Mouse (Mus musculus): Measurements from ENCODE around the gene Fbxo21. TPM values are rescaled to one million over a fixed set of nuclear protein-coding genes. Genes with fewer than 3 reads are reported as not detected.

Gene Fbxo21
- polyA plus RNA-seq, 1 experiment from 2014 or later = 67.3 TPM

- H3K9ac ChIP-seq = no peak overlapping the region
- H3K36me3 ChIP-seq = no peaks in the 10 kb centered on the region
- H3K27me3 ChIP-seq (replicated peaks) = no peaks in the 10 kb centered on the region
- no peaks in the 10 kb centered on the region for H3K9me3 ChIP-seq (replicated peaks)
- no peak for ATAC-seq (ENCODE audit: insufficient number of reproducible peaks, low FRiP score)
- H3K4me1 ChIP-seq (replicated peaks) = 0 out of 2 replicates have a peak, but pooled peaks cover 7% of the 10 kb centered on the region
- no peak overlapping the region for H3K27ac ChIP-seq (ENCODE audit: poor library complexity, severe bottlenecking)
- 80% methylated on average over 6 of the region's 6 CpGs for WGBS
- H3K4me3 ChIP-seq = no peak overlapping the region
- no peak overlapping the region for H3K4me2 ChIP-seq
Measured at GRCm38 (mm10) chr5:118044907-118045306, 68.4 kb downstream of the Fbxo21 start.

- Histone ChIP-seq H3K9ac (no peak overlapping the region), H3K27me3 (replicated peaks) (no peaks in the 10 kb centered on the region), H3K36me3 (no peaks in the 10 kb centered on the region), H3K27ac (ENCODE audit: poor library complexity, severe bottlenecking) (no peak overlapping the region), H3K4me2 (no peak overlapping the region), H3K4me1 (replicated peaks) (0 out of 2 replicates have a peak, but pooled peaks cover 7% of the 10 kb centered on the region), H3K4me3 (no peak overlapping the region), H3K9me3 (replicated peaks) (no peaks in the 10 kb centered on the region)
- 86% methylated on average over 9 of the region's 9 CpGs for WGBS
- ATAC-seq (ENCODE audit: insufficient number of reproducible peaks, low FRiP score) = no peak
Measured at GRCm38 (mm10) chr5:118045385-118045784, 68.9 kb downstream of the Fbxo21 start.

DNA sequence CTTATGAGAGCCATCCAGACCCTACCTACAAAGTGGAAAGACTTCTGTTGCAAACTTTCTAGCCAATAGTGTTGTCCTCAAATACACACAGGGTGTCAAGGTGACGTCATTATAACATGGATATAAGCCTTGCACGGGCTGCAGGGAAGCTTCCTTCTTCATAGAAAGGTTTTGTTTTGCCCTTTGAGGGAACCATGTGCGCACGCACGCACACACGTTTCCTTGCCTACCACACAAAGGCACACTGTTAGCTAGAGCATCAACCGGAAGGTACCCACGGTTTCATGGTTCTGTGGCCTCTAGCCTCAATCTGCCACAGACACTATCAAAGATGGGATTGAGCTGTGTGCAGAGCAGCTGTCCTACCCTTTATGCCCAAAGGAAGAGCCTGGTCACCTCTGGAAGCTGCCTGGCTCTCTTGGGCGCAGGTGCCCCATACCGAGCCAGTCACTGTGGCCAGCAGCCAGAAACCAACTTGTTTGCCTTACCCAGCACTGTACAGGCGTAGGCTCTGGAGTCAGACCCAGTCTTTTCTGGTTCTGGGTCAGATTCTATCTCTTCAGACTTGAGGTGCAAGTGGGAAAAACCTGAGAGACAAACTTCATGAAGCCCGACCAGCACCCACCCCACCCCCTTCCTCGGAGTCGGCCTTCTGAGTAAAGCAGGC is 70.7 kb downstream of the Fbxo21 start:
- Histone ChIP-seq H3K4me3 (no peak overlapping the region), H3K27me3 (replicated peaks) (no peaks in the 10 kb centered on the region), H3K9ac (no peak overlapping the region), H3K36me3 (no peaks in the 10 kb centered on the region), H3K27ac (ENCODE audit: poor library complexity, severe bottlenecking) (no peak overlapping the region), H3K4me1 (replicated peaks) (0 out of 2 replicates have a peak, but pooled peaks cover 9% of the 10 kb centered on the region), H3K9me3 (replicated peaks) (no peaks in the 10 kb centered on the region), H3K4me2 (no peak overlapping the region)
- ATAC-seq (ENCODE audit: insufficient number of reproducible peaks, low FRiP score) = no peak
- 86% methylated on average over 14 of the region's 14 CpGs for WGBS

DNA sequence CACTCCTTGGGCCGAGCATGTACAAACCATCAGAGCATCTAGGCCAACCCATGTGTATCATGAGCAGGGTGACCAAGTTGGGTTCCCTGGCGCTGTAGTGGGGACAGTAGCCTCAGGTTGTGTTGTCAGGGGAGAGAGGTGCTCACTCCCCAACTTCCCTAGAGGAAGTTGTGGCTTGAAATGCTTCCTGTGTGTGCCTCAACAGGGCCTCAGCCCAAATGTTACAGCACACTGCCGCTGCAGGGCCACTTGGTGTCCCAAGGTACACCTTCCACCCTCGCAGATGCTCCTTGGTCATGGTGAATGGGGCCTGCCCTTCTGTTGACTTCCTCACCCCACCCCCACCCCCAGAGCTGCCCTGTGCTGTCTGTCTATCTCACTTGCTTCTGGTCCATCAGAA is 71.9 kb downstream of the Fbxo21 start:
- Histone ChIP-seq H3K4me2 (no peak overlapping the region), H3K36me3 (no peaks in the 10 kb centered on the region), H3K9me3 (replicated peaks) (0 out of 2 replicates have a peak, but pooled peaks cover 4% of the 10 kb centered on the region), H3K27me3 (replicated peaks) (no peaks in the 10 kb centered on the region), H3K27ac (ENCODE audit: poor library complexity, severe bottlenecking) (no peak overlapping the region), H3K4me1 (replicated peaks) (0 out of 2 replicates have a peak, but pooled peaks cover 9% of the 10 kb centered on the region), H3K4me3 (no peak overlapping the region), H3K9ac (no peak overlapping the region)
- no peak for ATAC-seq (ENCODE audit: insufficient number of reproducible peaks, low FRiP score)
- WGBS = 72% methylated on average over 4 of the region's 4 CpGs

- no peak overlapping the region for H3K4me3 ChIP-seq
- WGBS = 69% methylated on average over 5 of the region's 5 CpGs
- 0 out of 2 replicates have a peak, but pooled peaks cover 9% of the 10 kb centered on the region for H3K4me1 ChIP-seq (replicated peaks)
- ATAC-seq (ENCODE audit: insufficient number of reproducible peaks, low FRiP score) = no peak
- H3K9ac ChIP-seq = no peak overlapping the region
- H3K27ac ChIP-seq (ENCODE audit: poor library complexity, severe bottlenecking) = no peak overlapping the region
- no peaks in the 10 kb centered on the region for H3K36me3 ChIP-seq
- H3K4me2 ChIP-seq = no peak overlapping the region
- H3K9me3 ChIP-seq (replicated peaks) = 0 out of 2 replicates have a peak, but pooled peaks cover 4% of the 10 kb centered on the region
- H3K27me3 ChIP-seq (replicated peaks) = no peaks in the 10 kb centered on the region
Measured at GRCm38 (mm10) chr5:118048928-118049327, 72.4 kb downstream of the Fbxo21 start.

DNA sequence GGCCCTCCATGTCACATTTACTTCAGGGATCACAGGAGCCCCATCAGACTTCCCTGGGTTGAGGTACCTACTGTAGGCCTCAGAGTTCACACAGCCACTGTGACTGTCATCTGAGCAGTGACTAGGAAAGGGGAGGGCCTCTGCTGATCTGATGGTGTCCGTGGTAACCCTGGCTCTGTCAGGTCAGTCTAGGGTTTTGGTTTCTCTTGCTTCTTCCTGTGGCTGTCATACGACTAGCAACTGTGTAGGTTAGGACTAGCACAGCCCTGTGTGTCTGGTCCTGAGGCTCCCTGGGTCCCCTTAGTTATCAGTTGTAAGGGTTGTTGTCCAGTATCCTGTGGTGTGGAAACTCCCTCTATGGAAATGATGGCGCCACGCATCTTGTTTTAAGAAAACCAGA is 74.2 kb downstream of the Fbxo21 start:
- Histone ChIP-seq H3K27me3 (replicated peaks) (no peaks in the 10 kb centered on the region), H3K4me2 (no peak overlapping the region), H3K9ac (no peak overlapping the region), H3K4me1 (replicated peaks) (peaks cover 19% of the 10 kb centered on the region), H3K9me3 (replicated peaks) (0 out of 2 replicates have a peak, but pooled peaks cover 4% of the 10 kb centered on the region), H3K4me3 (no peak overlapping the region), H3K27ac (ENCODE audit: poor library complexity, severe bottlenecking) (no peak overlapping the region), H3K36me3 (no peaks in the 10 kb centered on the region)
- no peak for ATAC-seq (ENCODE audit: insufficient number of reproducible peaks, low FRiP score)
- 59% methylated on average over 4 of the region's 4 CpGs for WGBS

DNA sequence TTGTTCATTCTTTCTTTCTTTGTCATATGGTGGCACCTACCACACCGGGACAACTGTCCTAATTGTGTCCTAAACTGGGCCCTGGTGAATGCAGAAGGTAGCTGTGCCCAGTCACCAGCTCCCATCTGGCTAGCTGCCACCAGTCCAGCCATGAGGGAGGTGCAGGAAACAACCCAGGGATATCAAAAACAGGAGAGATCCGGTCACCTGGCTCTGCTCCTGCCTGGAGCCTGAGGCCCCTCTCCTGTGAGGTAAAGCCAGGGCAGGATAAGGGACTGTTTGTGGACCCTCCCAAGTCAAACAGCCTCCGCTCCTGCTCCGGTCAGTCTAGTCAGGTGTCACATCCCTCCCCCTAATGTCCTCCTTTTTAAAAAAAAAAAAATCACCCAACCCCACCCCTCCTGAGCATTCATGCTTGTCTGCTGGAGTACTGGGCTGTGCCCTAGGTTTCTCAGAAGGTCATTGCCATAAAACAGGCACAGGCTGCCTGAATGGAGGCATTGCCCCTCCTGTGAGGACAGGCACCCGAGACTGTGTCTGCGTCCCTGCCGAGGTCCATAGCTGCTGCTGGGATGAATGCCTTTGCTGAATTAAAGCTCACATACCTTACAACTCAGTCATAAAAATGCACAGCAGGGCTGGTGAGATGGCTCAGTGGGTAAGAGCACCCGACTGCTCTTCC is 75.6 kb downstream of the Fbxo21 start:
- WGBS = 67% methylated on average over 8 of the region's 8 CpGs
- peaks cover 28% of the 10 kb centered on the region for H3K4me1 ChIP-seq (replicated peaks)
- no peaks in the 10 kb centered on the region for H3K36me3 ChIP-seq
- no peak overlapping the region for H3K9ac ChIP-seq
- H3K4me2 ChIP-seq = no peak overlapping the region
- H3K27me3 ChIP-seq (replicated peaks) = no peaks in the 10 kb centered on the region
- H3K4me3 ChIP-seq = no peak overlapping the region
- ATAC-seq (ENCODE audit: insufficient number of reproducible peaks, low FRiP score) = no peak
- H3K27ac ChIP-seq (ENCODE audit: poor library complexity, severe bottlenecking) = no peak overlapping the region
- 0 out of 2 replicates have a peak, but pooled peaks cover 4% of the 10 kb centered on the region for H3K9me3 ChIP-seq (replicated peaks)

DNA sequence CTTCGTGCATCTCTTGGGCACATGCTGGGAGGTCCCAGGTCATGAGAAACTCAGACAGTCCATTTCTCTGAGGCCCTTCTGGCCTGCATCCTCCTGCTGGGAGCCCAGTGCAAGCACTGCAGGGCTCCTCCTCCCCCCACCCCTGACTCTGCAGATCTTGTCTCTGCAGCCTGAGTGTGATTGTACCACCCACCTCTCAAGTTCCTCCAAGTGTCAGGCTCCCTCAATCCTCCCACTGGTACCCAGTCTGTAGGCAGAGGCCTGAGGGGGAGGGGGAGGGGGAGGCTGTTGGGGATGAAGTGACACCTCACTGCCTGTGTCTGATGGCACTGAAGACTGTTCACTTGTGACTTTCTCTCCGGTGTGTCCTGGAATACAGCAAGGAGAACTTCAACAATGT is 76.7 kb downstream of the Fbxo21 start:
- no peak overlapping the region for H3K4me3 ChIP-seq
- peaks cover 38% of the 10 kb centered on the region for H3K4me1 ChIP-seq (replicated peaks)
- 87% methylated on average over 2 of the region's 2 CpGs for WGBS
- H3K4me2 ChIP-seq = no peak overlapping the region
- H3K36me3 ChIP-seq = no peaks in the 10 kb centered on the region
- no peak for ATAC-seq (ENCODE audit: insufficient number of reproducible peaks, low FRiP score)
- H3K27me3 ChIP-seq (replicated peaks) = no peaks in the 10 kb centered on the region
- no peak overlapping the region for H3K27ac ChIP-seq (ENCODE audit: poor library complexity, severe bottlenecking)
- H3K9me3 ChIP-seq (replicated peaks) = 0 out of 2 replicates have a peak, but pooled peaks cover 4% of the 10 kb centered on the region
- H3K9ac ChIP-seq = no peak overlapping the region

DNA sequence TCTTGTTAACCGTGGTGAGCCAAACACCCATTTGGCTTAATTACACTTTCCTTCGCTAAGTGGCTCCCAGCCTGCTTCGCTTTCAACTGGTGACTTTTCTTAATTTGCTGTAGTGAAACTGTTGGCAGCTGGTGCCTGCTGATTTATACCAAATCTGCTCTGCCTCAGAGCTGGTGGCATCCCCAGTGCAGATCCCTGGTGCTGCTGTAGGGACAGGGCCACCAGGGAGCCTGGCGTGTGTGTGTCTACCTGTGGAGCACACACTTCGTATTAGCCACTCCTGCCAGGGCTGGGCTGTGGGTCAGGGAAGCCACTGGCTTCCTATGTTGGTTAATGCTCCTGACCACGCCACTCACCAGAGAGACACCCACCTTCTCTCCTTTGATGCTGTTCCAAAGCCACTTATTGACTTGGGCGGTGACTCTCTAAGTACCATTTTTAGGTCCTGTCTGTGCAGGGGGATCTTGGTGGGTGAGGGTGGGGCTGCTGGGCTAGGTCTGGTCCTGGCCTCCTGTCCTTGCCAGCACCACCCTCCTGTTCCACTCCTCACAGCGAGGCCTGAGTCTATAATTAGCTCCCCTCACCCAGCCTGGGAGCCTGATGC is 81.1 kb downstream of the Fbxo21 start:
- WGBS = 34% methylated on average over 8 of the region's 8 CpGs
- H3K27ac ChIP-seq (ENCODE audit: poor library complexity, severe bottlenecking) = peak overlapping the region; percentile 74
- H3K4me2 ChIP-seq = 0 out of 2 replicates have a peak overlapping the region, but pooled peaks have one; percentile 2
- H3K9ac ChIP-seq = no peak overlapping the region
- H3K4me1 ChIP-seq (replicated peaks) = peaks cover 42% of the 10 kb centered on the region
- no peak overlapping the region for H3K4me3 ChIP-seq
- no peaks in the 10 kb centered on the region for H3K27me3 ChIP-seq (replicated peaks)
- H3K36me3 ChIP-seq = no peaks in the 10 kb centered on the region
- peak; percentile 70 for ATAC-seq (ENCODE audit: insufficient number of reproducible peaks, low FRiP score)
- 0 out of 2 replicates have a peak, but pooled peaks cover 4% of the 10 kb centered on the region for H3K9me3 ChIP-seq (replicated peaks)

DNA sequence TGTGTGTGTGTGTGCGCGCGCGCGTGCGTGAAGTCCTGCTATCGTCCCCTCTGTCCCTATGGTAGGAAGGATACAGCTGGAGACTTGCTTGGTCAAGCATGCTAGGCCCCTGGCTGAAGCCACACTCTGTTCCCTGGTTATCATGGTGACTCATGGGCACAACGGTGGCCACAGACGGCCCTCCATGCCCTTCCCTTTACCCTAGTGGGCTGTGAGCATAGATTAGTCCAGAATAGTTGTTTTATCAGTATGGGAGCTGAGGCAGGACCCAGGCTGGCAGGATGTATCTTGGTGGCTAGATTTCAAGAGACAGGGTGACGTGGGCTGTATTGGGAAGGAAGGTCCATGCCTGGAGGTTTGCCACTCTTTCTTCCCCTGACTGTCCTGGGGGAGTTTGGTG is 82.3 kb downstream of the Fbxo21 start:
- H3K4me2 ChIP-seq = no peak overlapping the region
- ATAC-seq (ENCODE audit: insufficient number of reproducible peaks, low FRiP score) = no peak
- peaks cover 42% of the 10 kb centered on the region for H3K4me1 ChIP-seq (replicated peaks)
- H3K27me3 ChIP-seq (replicated peaks) = no peaks in the 10 kb centered on the region
- H3K36me3 ChIP-seq = no peaks in the 10 kb centered on the region
- no peak overlapping the region for H3K4me3 ChIP-seq
- 63% methylated on average over 10 of the region's 10 CpGs for WGBS
- H3K9me3 ChIP-seq (replicated peaks) = no peaks in the 10 kb centered on the region
- no peak overlapping the region for H3K9ac ChIP-seq
- peak overlapping the region; percentile 74; the same call in 1 of the 2 replicates for H3K27ac ChIP-seq (ENCODE audit: poor library complexity, severe bottlenecking)

GRCm38 (mm10) chr5:118059646-118060045 is 83.1 kb downstream of the Fbxo21 start:
- Histone ChIP-seq H3K4me3 (no peak overlapping the region), H3K9me3 (replicated peaks) (no peaks in the 10 kb centered on the region), H3K4me1 (replicated peaks) (peaks cover 42% of the 10 kb centered on the region), H3K9ac (no peak overlapping the region), H3K36me3 (peaks cover 4% of the 10 kb centered on the region), H3K4me2 (no peak overlapping the region), H3K27ac (ENCODE audit: poor library complexity, severe bottlenecking) (no peak overlapping the region), H3K27me3 (replicated peaks) (no peaks in the 10 kb centered on the region)
- WGBS = 88% methylated on average over 9 of the region's 9 CpGs
- ATAC-seq (ENCODE audit: insufficient number of reproducible peaks, low FRiP score) = no peak
